Mouse (Mus musculus) heart, adult 2 months (tissue): ENCODE data around the gene Tnfrsf25. TPM values are rescaled to one million over a fixed set of nuclear protein-coding genes. Genes with fewer than 3 reads are reported as not detected.

Experiments used
- DNase-seq, 2 experiments: peaks; one replicate each; pipeline ENCODE4 v3.0.0; 2021
- H3K27ac ChIP-seq: fragments of 200-600 bp; 2 replicates; pipeline ENCODE4 v1.8.1; 2022
- H3K27me3 ChIP-seq: fragments of 200-500 bp; 2 replicates; pipeline ENCODE4 v1.6.1; 2012; ENCODE audit warnings: mild to moderate bottlenecking, low read length, inconsistent platforms, mixed read lengths; ENCODE audit not compliant: control insufficient read depth, insufficient read depth
- H3K36me3 ChIP-seq: fragments of 200-500 bp; 2 replicates; pipeline ENCODE4 v1.6.1; 2012; ENCODE audit warnings: low read length, inconsistent platforms; ENCODE audit not compliant: control insufficient read depth, insufficient read depth
- H3K4me1 ChIP-seq: fragments of 200-500 bp; 2 replicates; pipeline ENCODE4 v1.6.1; 2011; ENCODE audit warnings: low read length; ENCODE audit not compliant: control insufficient read depth, insufficient read depth
- H3K4me3 ChIP-seq: fragments of 200-600 bp; 2 replicates; pipeline ENCODE4 v1.8.1; 2022
- H3K79me2 ChIP-seq: fragments of 200-500 bp; replicated peaks from 2 replicates; pipeline ENCODE4 v1.6.1; 2012; ENCODE audit warnings: mild to moderate bottlenecking, inconsistent platforms, low read length, moderate library complexity, mixed read lengths; ENCODE audit not compliant: control insufficient read depth, insufficient read depth
- H3K9ac ChIP-seq: fragments of 200-500 bp; 2 replicates; pipeline ENCODE4 v1.6.1; 2012; ENCODE audit warnings: low read depth, mild to moderate bottlenecking, control low read depth, inconsistent platforms, low read length, mixed read lengths
- CTCF ChIP-seq: fragments of 200-600 bp; IDR thresholded peaks from 2 replicates; pipeline ENCODE4 v1.8.1; 2022; ENCODE audit warnings: antibody characterized with exemption, mild to moderate bottlenecking, moderate library complexity
- EP300 ChIP-seq: fragments of 200-500 bp; IDR thresholded peaks from 2 replicates; pipeline ENCODE4 v1.6.1; 2011; ENCODE audit warnings: low read depth, low read length, control low read depth; ENCODE audit not compliant: insufficient read depth
- POLR2A ChIP-seq: fragments of 200-500 bp; IDR thresholded peaks from 2 replicates; pipeline ENCODE4 v1.6.1; 2011; ENCODE audit warnings: mild to moderate bottlenecking, low read depth, low read length, control low read depth; ENCODE audit not compliant: insufficient read depth
- WGBS: fragments of 180-500 bp; shearing (Covaris S2); methylation state at CpG from one replicate; pipeline ENCODE4 v1.1.7; 2018; 5-methylcytosine and 5-hydroxymethylcytosine counted together
- intact Hi-C: fragments of 180-260 bp; cut with DNase I; formaldehyde crosslinking; loops from one replicate; pipeline ENCODE4 v1.15.1; 2025
- polyA plus RNA-seq: library from polyadenylated mRNA; depleted of rRNA; stranded (reverse); fragments of >200 nt; gene quantifications from 2 replicates; pipeline ENCODE4 v1.2.3, GENCODE M21; 2012
- total RNA-seq, 2 experiments: library from RNA; stranded (reverse); gene quantifications; 2 replicates each; pipeline ENCODE4 v1.2.3; 2021

Tnfrsf25 gene
- total and polyA plus RNA-seq, 3 experiments, result 1.4 to 6.1 (median 2.4) TPM

DNA sequence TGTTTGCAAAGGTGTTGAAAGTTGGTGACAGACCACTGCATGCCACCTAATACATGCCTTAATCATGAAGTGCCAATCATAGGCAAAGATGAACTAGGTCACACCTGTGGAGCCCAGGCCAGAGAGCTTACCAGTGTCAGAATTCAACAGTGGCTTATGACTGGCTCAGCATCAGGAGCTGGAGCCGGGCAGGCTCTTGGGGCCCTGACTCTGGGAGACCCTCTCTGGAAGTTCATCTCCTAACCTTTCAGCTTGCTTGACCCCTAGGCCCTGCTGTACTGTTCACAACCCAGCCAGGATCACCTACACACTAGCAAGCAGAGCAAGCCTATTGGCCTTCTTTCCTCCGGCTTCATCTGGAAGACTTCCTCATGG is 21.1 kb downstream of the Tnfrsf25 start:
- TF ChIP-seq POLR2A (no peak), CTCF (no peak), EP300 (no peak)
- Histone ChIP-seq H3K9ac (no peak overlapping the region), H3K4me3 (no peak overlapping the region), H3K36me3 (no peaks in the 10 kb centered on the region), H3K79me2 (no peaks in the 10 kb centered on the region), H3K27me3 (peaks cover 8% of the 10 kb centered on the region), H3K4me1 (no peaks in the 10 kb centered on the region; the same call in 1 of the 2 replicates), H3K27ac (no peak overlapping the region)
- WGBS, result 91% methylated on average over 2 of the region's 2 CpGs
- intact Hi-C loops, result no loop called here
- no peak for DNase-seq

DNA sequence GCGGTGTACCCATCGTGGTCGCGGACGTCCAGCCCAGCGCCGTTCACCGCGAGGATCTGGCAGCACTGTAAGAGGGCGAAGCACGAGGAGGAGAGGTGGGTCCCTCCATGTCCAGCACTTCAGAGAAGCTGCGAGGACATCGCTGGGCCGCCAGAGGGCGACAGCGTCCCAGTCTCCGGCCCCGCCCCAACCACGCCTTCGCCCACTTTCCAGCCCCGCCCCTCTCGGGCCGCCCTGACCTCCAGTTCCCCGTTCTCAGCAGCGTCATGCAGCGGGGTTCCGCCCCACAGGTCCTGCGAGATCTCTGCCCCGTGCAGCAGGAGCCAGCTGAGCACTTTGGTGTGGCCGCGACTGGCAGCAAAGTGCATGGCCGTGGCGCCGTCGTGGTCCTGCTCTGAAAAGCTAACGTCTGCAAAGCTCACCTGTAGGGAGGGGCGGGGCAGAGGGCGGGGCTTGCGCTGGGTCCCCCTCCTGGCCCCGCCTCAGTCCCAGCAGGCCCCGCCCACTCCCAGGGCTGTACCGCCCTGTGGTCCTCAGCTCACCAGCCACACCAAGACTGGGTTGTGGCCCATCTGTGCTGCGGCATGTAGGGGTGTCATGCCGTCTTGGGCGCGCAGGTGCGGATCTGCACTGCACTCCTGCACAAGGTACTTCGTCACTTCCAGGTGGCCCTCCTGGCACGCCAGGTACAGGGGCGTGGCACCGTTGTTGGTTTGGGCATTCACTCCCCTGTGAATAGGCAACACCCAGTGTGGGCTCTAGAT is 22.9 kb downstream of the Tnfrsf25 start:
- Histone ChIP-seq H3K9ac (0 out of 2 replicates have a peak overlapping the region, but pooled peaks have one; percentile 32), H3K36me3 (no peaks in the 10 kb centered on the region), H3K27ac (no peak overlapping the region), H3K27me3 (no peaks in the 10 kb centered on the region), H3K4me1 (no peaks in the 10 kb centered on the region), H3K79me2 (no peaks in the 10 kb centered on the region), H3K4me3 (peak overlapping the region; percentile 62)
- intact Hi-C loops, result no loop called here
- 4% methylated on average over 50 of the region's 51 CpGs for WGBS
- TF ChIP-seq POLR2A, result no peak
- no peak for TF ChIP-seq EP300
- no peak for TF ChIP-seq CTCF
- peak; percentile 89 to 93 for DNase-seq

DNA sequence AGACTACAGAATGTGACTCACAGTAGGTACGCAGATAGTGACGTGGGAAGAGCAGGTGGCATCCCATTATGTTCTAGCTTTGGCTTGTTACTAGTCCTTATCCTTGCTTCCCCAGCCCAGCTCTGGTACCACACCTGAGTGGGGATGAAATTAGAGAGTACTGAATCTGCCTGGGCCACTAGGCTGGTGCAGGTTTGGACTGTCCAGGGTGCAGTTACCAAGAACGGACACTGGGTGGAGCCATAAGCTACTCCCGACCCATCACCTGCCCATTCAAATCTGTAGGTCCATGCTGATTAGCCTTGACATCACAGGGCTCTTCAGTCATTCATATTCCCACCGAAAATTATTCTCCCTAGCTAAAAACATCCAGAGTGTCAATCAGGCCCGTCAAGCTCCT is 24.7 kb downstream of the Tnfrsf25 start:
- H3K27me3 ChIP-seq, result no peaks in the 10 kb centered on the region
- WGBS, result 29% methylated on average over 6 of the region's 6 CpGs
- no peaks in the 10 kb centered on the region for H3K36me3 ChIP-seq
- DNase-seq, result peak in 1 of 2 experiments; percentile 41
- H3K9ac ChIP-seq, result no peak overlapping the region
- intact Hi-C loops, result no loop called here
- TF ChIP-seq EP300 (0 out of 2 replicates have a peak, but pooled peaks have one; percentile 20), CTCF (peak; percentile 87), POLR2A (no peak)
- no peak overlapping the region for H3K27ac ChIP-seq
- no peaks in the 10 kb centered on the region for H3K79me2 ChIP-seq
- H3K4me1 ChIP-seq, result no peaks in the 10 kb centered on the region
- no peak overlapping the region for H3K4me3 ChIP-seq

DNA sequence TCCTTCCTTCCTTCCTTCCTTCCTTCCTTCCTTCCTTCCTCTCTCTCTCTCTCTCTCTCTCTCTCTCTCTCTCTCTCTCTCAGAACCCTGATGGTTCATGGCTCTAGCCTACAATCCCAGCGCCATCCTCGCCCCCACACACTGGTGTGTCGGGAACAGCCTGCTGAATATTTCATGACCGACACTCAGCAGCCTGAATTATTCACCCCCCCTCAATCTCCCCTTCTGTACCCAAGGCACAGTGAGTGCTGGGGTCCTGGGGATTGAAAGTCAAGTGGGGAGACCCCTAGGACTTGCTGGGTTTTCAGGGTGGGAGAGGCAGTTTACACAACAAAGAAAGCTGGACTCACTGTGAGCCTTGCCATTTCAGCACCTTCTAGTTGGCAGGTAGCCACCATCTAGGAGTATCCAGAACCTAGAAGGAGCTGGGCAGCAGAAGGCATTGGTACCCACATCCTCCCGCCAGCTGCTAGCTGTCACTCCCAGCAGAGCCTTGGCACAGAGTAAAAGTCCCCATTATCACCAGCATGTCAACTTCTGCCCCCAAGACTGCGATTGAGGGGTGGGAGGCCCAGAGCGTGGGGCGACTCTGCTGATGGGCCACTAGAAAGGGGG is 25.9 kb downstream of the Tnfrsf25 start:
- no peaks in the 10 kb centered on the region for H3K27me3 ChIP-seq
- WGBS, result 65% methylated on average over 8 of the region's 8 CpGs
- intact Hi-C loops, result no loop called here
- no peak overlapping the region for H3K9ac ChIP-seq
- no peak overlapping the region for H3K4me3 ChIP-seq
- H3K4me1 ChIP-seq, result no peaks in the 10 kb centered on the region
- H3K27ac ChIP-seq, result no peak overlapping the region
- TF ChIP-seq POLR2A (no peak), CTCF (no peak), EP300 (no peak)
- no peaks in the 10 kb centered on the region for H3K79me2 ChIP-seq
- H3K36me3 ChIP-seq, result no peaks in the 10 kb centered on the region
- DNase-seq, result no peak

DNA sequence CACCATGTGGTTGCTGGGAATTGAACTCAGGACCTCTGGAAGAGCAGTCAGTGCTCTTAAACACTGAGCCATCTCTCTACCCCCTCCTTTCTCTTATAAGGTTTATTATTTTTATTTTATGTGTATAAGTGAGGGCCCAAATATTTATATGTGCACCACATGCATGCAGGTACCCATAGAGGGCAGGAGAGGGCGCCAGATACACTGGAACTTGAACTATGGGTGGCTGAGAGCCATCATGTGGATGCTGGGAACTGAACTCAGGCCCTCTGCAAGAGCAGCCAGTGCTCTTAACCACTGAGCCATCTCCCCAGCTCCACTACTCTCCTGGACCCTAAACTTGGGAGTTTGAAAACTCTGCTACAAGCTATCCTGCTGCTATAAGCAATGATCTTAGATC is 27.9 kb downstream of the Tnfrsf25 start:
- Histone ChIP-seq H3K36me3 (no peaks in the 10 kb centered on the region), H3K9ac (no peak overlapping the region), H3K4me1 (no peaks in the 10 kb centered on the region), H3K4me3 (no peak overlapping the region), H3K27me3 (no peaks in the 10 kb centered on the region), H3K27ac (no peak overlapping the region), H3K79me2 (no peaks in the 10 kb centered on the region)
- TF ChIP-seq EP300 (no peak), CTCF (peak; percentile 11; the same call in 1 of the 2 replicates)
- no peak for DNase-seq
- intact Hi-C loops, result no loop called here
- 44% methylated on average over 1 of the region's 1 CpGs for WGBS

DNA sequence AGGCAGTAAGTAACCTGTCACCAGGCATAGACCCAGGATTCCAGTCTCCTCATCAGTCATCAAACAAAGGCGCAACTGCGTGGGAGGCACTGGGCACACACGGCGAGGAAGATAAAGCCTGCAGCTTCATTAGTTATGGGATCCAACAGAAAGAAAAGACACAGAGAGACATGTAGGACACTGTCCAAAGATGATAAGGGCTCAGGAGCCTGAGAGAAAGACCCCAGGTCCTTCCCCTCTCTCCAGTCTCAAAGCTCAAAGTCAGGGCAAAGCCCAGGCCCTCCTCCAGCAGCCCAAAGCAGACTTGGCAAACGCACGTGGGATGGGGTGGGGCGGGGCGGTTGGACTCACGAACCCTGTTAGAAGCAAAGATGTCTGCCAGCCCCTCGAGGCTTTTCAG is 29.7 kb downstream of the Tnfrsf25 start:
- Histone ChIP-seq H3K27ac (no peak overlapping the region), H3K4me3 (no peak overlapping the region), H3K4me1 (no peaks in the 10 kb centered on the region), H3K79me2 (no peaks in the 10 kb centered on the region), H3K27me3 (no peaks in the 10 kb centered on the region), H3K9ac (no peak overlapping the region), H3K36me3 (no peaks in the 10 kb centered on the region)
- TF ChIP-seq CTCF (no peak), POLR2A (no peak), EP300 (no peak)
- intact Hi-C loops, result no loop called here
- WGBS, result 55% methylated on average over 10 of the region's 10 CpGs
- DNase-seq, result no peak
